Mouse (Mus musculus) lung, embryonic 15.5 days (tissue): ENCODE measurements around the gene Plscr2. TPM values are rescaled to one million over a fixed set of nuclear protein-coding genes. Genes with fewer than 3 reads are reported as not detected.

ENCODE experiments used
- ATAC-seq: fragments of 200-750 bp; cut with Nextera tagmentation; 2 replicates; pipeline ENCODE4 v1.8.0; 2017; ENCODE audit warnings: moderate number of reproducible peaks, borderline replicate concordance; ENCODE audit not compliant: low FRiP score, low TSS enrichment; ENCODE audit errors: extremely low read depth
- H3K27ac ChIP-seq: fragments of 300-500 bp; sonication (generic); 2 replicates; pipeline ENCODE4 v1.5.1; 2015; ENCODE audit warnings: moderate library complexity, mild to moderate bottlenecking, inconsistent platforms
- H3K27me3 ChIP-seq: fragments of 300-500 bp; sonication (generic); 2 replicates; pipeline ENCODE4 v1.6.1; 2015; ENCODE audit warnings: inconsistent platforms
- H3K36me3 ChIP-seq: fragments of 300-500 bp; sonication (generic); 2 replicates; pipeline ENCODE4 v1.6.1; 2015; ENCODE audit warnings: inconsistent platforms
- H3K4me1 ChIP-seq: fragments of 300-500 bp; sonication (generic); 2 replicates; pipeline ENCODE4 v1.6.1; 2015; ENCODE audit warnings: inconsistent platforms
- H3K4me2 ChIP-seq: fragments of 300-500 bp; sonication (generic); 2 replicates; pipeline ENCODE4 v1.6.1; 2015; ENCODE audit warnings: inconsistent platforms, mild to moderate bottlenecking, moderate library complexity
- H3K4me3 ChIP-seq: fragments of 300-500 bp; sonication (generic); 2 replicates; pipeline ENCODE4 v1.5.1; 2015; ENCODE audit warnings: mild to moderate bottlenecking, inconsistent platforms
- H3K9ac ChIP-seq: fragments of 300-500 bp; sonication (generic); 2 replicates; pipeline ENCODE4 v1.6.1; 2015; ENCODE audit warnings: inconsistent platforms
- H3K9me3 ChIP-seq: fragments of 300-500 bp; sonication (generic); 2 replicates; pipeline ENCODE4 v1.6.1; 2016; ENCODE audit warnings: inconsistent platforms
- WGBS: fragments of 180-500 bp; shearing (Covaris S2); methylation state at CpG from one replicate; pipeline ENCODE4 v1.1.7; 2015; 5-methylcytosine and 5-hydroxymethylcytosine counted together
- polyA plus RNA-seq: library from polyadenylated mRNA; unstranded; fragments of >200 nt; fragmentation: Nextera tagmentation; extraction: Ambion mirVana; gene quantifications from 2 replicates; pipeline ENCODE4 v1.2.1, GENCODE M21; 2015

The Plscr2 gene
- polyA plus RNA-seq, 1 experiment from 2014 or later, result 3.8 TPM

DNA sequence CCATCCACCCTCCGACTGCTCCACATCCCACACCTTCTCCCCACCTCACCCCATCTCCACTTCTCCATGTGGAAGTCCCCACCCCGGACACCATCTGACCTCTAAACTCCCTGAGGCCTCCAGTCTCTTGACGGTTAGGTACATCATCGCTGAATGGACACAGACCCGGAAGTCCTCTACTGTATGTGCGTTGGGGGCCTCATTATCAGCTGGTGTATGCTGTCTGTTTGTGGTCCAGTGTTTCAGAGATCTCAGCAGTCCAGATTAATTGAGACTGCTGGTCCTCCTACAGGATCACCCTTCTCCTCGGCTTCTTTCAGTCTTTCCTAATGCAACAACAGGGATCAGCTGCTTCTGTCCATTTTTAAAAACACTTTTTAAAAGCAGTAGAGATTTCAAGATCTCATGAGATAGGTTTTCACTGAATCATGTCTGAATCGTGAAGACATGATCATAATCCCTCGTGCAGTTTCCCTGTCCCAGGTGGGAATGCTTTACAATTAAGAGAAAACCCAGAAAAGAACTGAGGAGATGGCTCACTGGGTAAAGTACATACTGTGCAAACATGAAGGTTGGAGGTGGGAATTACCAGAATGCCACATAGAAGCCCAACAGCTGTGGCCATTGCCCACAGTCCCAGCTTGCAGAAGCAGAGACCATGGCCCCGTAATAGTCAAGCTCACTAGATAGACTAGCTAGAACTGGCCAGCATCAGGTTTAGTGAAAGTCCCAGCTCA lies 21.6 kb upstream of the Plscr2 start:
- no peaks in the 10 kb centered on the region for H3K36me3 ChIP-seq
- peaks cover 13% of the 10 kb centered on the region; the same call in 1 of the 2 replicates for H3K4me1 ChIP-seq
- no peaks in the 10 kb centered on the region for H3K27me3 ChIP-seq
- no peaks in the 10 kb centered on the region for H3K9me3 ChIP-seq
- no peak overlapping the region for H3K27ac ChIP-seq
- H3K9ac ChIP-seq, result no peak overlapping the region
- no peak overlapping the region for H3K4me3 ChIP-seq
- no peak overlapping the region for H3K4me2 ChIP-seq
- 89% methylated on average over 10 of the region's 10 CpGs for WGBS
- no peak for ATAC-seq

- H3K4me3 ChIP-seq, result no peak overlapping the region
- peak overlapping the region; percentile 48 for H3K27ac ChIP-seq
- ATAC-seq, result peak; percentile 74
- H3K27me3 ChIP-seq, result no peaks in the 10 kb centered on the region
- no peaks in the 10 kb centered on the region for H3K4me1 ChIP-seq
- H3K4me2 ChIP-seq, result no peak overlapping the region
- no peak overlapping the region for H3K9ac ChIP-seq
- H3K36me3 ChIP-seq, result peaks cover 8% of the 10 kb centered on the region; the same call in 1 of the 2 replicates
- 52% methylated on average over 7 of the region's 7 CpGs for WGBS
- no peaks in the 10 kb centered on the region for H3K9me3 ChIP-seq
Measured at GRCm38 (mm10) chr9:92260481-92261159, 14.8 kb upstream of the Plscr2 start.

DNA sequence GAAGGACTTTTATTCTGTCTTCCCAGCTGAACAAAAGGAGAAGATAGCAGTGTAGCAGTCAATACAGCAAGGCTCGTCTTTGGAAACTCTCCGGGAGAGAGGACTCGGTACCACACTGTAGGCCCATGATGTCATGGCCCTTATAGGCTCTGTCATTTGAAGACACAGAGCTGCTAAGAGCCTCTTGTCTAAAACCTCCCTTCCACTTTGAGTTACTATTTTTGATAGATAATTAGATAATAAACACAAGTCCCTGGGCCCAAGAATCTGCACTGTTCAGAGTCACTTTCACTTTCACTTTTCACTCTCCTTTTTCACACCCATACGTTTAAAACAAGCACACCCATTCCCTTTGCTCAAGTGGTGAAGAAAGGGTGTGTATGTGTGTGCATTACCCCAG lies 9.7 kb upstream of the Plscr2 start:
- no peak overlapping the region for H3K27ac ChIP-seq
- no peak overlapping the region for H3K4me3 ChIP-seq
- H3K9me3 ChIP-seq, result no peaks in the 10 kb centered on the region
- WGBS, result 71% methylated on average over 4 of the region's 4 CpGs
- no peak for ATAC-seq
- H3K27me3 ChIP-seq, result no peaks in the 10 kb centered on the region
- H3K36me3 ChIP-seq, result peaks cover 20% of the 10 kb centered on the region; the same call in 1 of the 2 replicates
- no peak overlapping the region for H3K9ac ChIP-seq
- no peak overlapping the region for H3K4me2 ChIP-seq
- H3K4me1 ChIP-seq, result no peaks in the 10 kb centered on the region

DNA sequence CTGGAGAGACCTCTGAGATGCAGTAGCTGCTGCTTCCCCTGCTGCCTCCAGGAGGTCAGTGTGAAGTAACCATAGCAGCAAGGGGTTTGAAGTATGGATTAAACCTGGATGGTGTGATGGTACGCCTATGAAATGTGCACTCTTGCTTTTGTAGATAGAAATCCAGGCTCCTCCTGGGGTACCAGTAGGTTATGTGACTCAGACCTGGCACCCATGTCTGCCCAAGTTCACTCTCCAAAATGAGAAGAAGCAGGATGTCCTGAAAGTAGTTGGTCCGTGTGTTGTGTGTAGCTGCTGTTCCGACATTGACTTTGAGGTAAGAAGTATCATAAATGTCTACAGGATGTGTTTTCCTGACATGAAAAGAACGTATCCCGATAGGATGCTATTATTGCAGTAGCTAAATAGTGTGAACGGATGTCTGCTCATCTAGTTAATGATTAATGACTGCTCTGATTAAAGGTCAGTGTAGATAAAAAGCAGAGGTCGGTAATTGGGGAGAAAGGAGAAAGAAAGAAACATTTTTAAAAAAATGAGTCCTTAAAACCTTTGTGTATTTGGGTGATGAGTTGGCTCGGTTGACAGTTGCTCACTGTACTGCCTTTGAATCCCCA lies 8.7 kb upstream of the Plscr2 start:
- Histone ChIP-seq H3K9me3 (no peaks in the 10 kb centered on the region), H3K9ac (no peak overlapping the region), H3K27ac (no peak overlapping the region), H3K36me3 (peaks cover 20% of the 10 kb centered on the region; the same call in 1 of the 2 replicates), H3K4me1 (no peaks in the 10 kb centered on the region), H3K4me3 (no peak overlapping the region), H3K27me3 (no peaks in the 10 kb centered on the region), H3K4me2 (no peak overlapping the region)
- WGBS, result 59% methylated on average over 8 of the region's 8 CpGs
- no peak for ATAC-seq

DNA sequence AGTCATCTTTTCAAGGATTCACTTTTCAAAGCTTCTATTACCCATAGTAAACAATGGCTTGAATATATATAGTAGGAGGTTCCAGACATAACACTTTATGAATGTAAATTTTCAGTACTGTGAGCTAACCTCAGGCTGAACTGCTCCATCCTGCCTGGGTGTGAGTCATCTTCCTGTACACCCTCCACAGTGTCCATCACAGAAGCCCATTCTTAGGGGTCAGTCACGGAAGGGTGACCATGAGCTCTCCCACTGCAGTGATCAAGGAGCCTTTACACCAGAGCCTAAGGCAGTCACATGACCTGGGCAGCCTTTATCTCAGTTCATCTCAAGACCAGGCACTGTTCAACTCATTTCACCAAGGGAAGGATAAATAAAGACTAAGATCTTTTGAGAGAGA lies 7.7 kb upstream of the Plscr2 start:
- no peak overlapping the region for H3K4me3 ChIP-seq
- H3K36me3 ChIP-seq, result peaks cover 19% of the 10 kb centered on the region; the same call in 1 of the 2 replicates
- no peak overlapping the region for H3K4me2 ChIP-seq
- no peaks in the 10 kb centered on the region for H3K4me1 ChIP-seq
- no peak overlapping the region for H3K27ac ChIP-seq
- no peaks in the 10 kb centered on the region for H3K27me3 ChIP-seq
- no peaks in the 10 kb centered on the region for H3K9me3 ChIP-seq
- 76% methylated on average over 1 of the region's 1 CpGs for WGBS
- peak; percentile 31; the same call in 1 of the 2 replicates for ATAC-seq
- H3K9ac ChIP-seq, result no peak overlapping the region

DNA sequence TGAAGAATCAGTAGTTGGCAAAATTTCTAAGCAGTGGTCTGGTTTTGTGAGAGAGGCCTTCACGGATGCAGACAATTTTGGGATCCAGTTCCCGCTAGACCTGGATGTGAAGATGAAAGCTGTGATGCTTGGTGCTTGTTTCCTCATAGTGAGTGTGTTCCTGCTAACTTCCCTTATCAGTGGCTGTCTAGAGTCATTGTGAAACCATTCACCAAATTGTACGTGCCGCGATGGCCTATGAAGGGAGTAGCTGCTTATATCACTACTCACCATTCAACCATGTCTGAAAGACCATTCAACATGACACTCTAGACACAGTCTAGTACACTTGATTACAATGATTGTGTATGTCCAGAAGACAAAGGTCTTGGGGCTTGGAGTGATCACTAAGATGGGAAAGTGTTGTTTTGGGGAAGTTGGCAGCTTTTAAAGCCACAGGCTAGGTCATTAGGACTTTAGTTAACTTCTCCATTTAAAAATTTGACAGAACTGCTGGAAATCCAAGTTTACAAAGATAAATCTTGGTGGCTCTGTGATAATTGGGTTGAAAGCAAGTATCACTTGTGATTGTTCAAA lies 5.5 kb upstream of the Plscr2 start:
- no peak overlapping the region for H3K9ac ChIP-seq
- H3K4me3 ChIP-seq, result no peak overlapping the region
- H3K4me1 ChIP-seq, result peaks cover 10% of the 10 kb centered on the region
- no peak overlapping the region for H3K4me2 ChIP-seq
- H3K27ac ChIP-seq, result no peak overlapping the region
- no peaks in the 10 kb centered on the region for H3K27me3 ChIP-seq
- H3K9me3 ChIP-seq, result no peaks in the 10 kb centered on the region
- WGBS, result 93% methylated on average over 5 of the region's 5 CpGs
- peaks cover 16% of the 10 kb centered on the region; the same call in 1 of the 2 replicates for H3K36me3 ChIP-seq
- no peak for ATAC-seq

- Histone ChIP-seq H3K27ac (no peak overlapping the region), H3K4me1 (peaks cover 15% of the 10 kb centered on the region), H3K9ac (no peak overlapping the region), H3K4me2 (no peak overlapping the region), H3K27me3 (no peaks in the 10 kb centered on the region), H3K4me3 (no peak overlapping the region), H3K9me3 (no peaks in the 10 kb centered on the region), H3K36me3 (peaks cover 16% of the 10 kb centered on the region; the same call in 1 of the 2 replicates)
- no peak for ATAC-seq
- WGBS, result 38% methylated on average over 4 of the region's 4 CpGs
Measured at GRCm38 (mm10) chr9:92270927-92271326, 4.5 kb upstream of the Plscr2 start.

DNA sequence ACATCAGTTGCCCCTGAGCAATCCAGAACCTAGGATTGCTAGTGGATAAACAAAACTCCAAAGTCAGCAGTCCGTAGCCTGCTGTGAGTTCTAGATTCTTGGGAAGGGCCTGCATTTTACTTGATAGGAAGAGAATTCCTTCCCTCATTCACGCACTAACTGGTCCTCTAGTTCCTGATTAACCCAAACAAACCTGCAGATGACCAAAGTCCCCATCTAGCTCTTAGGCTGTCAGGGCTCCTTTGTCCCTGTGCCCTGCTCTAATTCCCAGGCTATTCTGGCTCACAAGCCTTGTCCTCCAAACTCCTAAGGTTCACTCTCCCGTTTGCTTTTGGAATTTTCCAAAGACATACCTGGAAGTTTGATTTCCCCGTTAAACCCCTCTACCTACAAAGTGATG lies 2.8 kb upstream of the Plscr2 start:
- Histone ChIP-seq H3K9ac (no peak overlapping the region), H3K4me3 (no peak overlapping the region), H3K27ac (no peak overlapping the region), H3K27me3 (no peaks in the 10 kb centered on the region), H3K36me3 (peaks cover 7% of the 10 kb centered on the region; the same call in 1 of the 2 replicates), H3K4me1 (peaks cover 22% of the 10 kb centered on the region), H3K9me3 (no peaks in the 10 kb centered on the region), H3K4me2 (no peak overlapping the region)
- 88% methylated on average over 4 of the region's 4 CpGs for WGBS
- no peak for ATAC-seq

DNA sequence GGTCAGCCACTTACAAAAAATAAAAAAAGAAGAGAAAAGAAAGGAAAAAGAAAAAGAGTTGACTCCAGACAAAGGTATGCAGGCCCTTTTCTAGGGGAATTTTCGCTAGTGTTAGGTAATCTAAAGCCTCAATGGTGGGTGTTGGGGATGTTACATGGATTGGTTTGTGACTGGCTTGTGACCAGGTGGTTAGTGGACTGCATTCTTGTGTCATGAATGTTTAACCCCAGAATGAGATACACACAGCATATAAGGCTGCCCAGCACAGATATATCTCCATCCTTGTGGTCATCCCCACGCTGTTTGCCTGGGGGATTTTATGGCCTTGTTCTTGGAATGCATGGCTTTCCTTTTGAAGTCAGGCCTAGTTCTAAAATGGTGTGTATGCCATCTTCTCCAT lies 2.1 kb upstream of the Plscr2 start:
- no peaks in the 10 kb centered on the region for H3K27me3 ChIP-seq
- no peak overlapping the region for H3K4me2 ChIP-seq
- WGBS, result 87% methylated on average over 2 of the region's 2 CpGs
- H3K9me3 ChIP-seq, result no peaks in the 10 kb centered on the region
- H3K4me3 ChIP-seq, result no peak overlapping the region
- ATAC-seq, result no peak
- H3K27ac ChIP-seq, result no peak overlapping the region
- H3K36me3 ChIP-seq, result peaks cover 7% of the 10 kb centered on the region; the same call in 1 of the 2 replicates
- peaks cover 22% of the 10 kb centered on the region for H3K4me1 ChIP-seq
- H3K9ac ChIP-seq, result no peak overlapping the region

GRCm38 (mm10) chr9:92273956-92274762 lies 1.2 kb upstream of the Plscr2 start:
- no peak overlapping the region for H3K4me3 ChIP-seq
- peak; percentile 70 for ATAC-seq
- 40% methylated on average over 6 of the region's 6 CpGs for WGBS
- H3K27me3 ChIP-seq, result no peaks in the 10 kb centered on the region
- 0 out of 2 replicates have a peak overlapping the region, but pooled peaks have one; percentile 24 for H3K27ac ChIP-seq
- peaks cover 22% of the 10 kb centered on the region for H3K4me1 ChIP-seq
- H3K4me2 ChIP-seq, result no peak overlapping the region
- H3K9me3 ChIP-seq, result no peaks in the 10 kb centered on the region
- no peak overlapping the region for H3K9ac ChIP-seq
- H3K36me3 ChIP-seq, result peaks cover 7% of the 10 kb centered on the region; the same call in 1 of the 2 replicates

- H3K27me3 ChIP-seq, result no peaks in the 10 kb centered on the region
- 0 out of 2 replicates have a peak overlapping the region, but pooled peaks have one; percentile 73 for H3K27ac ChIP-seq
- peaks cover 22% of the 10 kb centered on the region for H3K4me1 ChIP-seq
- 39% methylated on average over 7 of the region's 7 CpGs for WGBS
- H3K4me2 ChIP-seq, result no peak overlapping the region
- ATAC-seq, result no peak
- no peaks in the 10 kb centered on the region for H3K36me3 ChIP-seq
- H3K4me3 ChIP-seq, result no peak overlapping the region
- H3K9ac ChIP-seq, result no peak overlapping the region
- H3K9me3 ChIP-seq, result no peaks in the 10 kb centered on the region
Measured at GRCm38 (mm10) chr9:92276360-92276759, 958 bp downstream of the Plscr2 start.
